Mouse (Mus musculus) liver, embryonic 14.5 days (tissue): ENCODE measurements around the gene Gm2075.
"Not testable (repeated sequence)": the region's sequence is repeated elsewhere in the genome, so short reads cannot be mapped to it uniquely, and the experiment has no call there.

Experiments
- CTCF ChIP-seq: IDR thresholded peaks from 2 replicates; pipeline ENCODE4 v1.5.1; 2016; ENCODE audit warnings: antibody characterized with exemption, low read depth, control low read depth
- EP300 ChIP-seq: IDR thresholded peaks from 2 replicates; pipeline ENCODE4 v1.6.1; 2016; ENCODE audit warnings: antibody characterized with exemption, low read depth

- TF ChIP-seq CTCF, EP300: not testable (repeated sequence)
These were observed 7.0 kb downstream of the Gm2075 start, which contains the start of gene Gm6803 for GRCm38 (mm10) chr12:88018671-88019070.
